Mouse (Mus musculus) forebrain, postnatal 0 days (tissue): ENCODE measurements at regions not wholly inside any gene's neighbourhood (a gene's known extent, or its start where the extent isn't known, plus 50 kb on each side); places are given as distances from the start of the nearest gene placed in this dataset.

Experiments used
- ATAC-seq: fragments of 200-750 bp; cut with Nextera tagmentation; 2 replicates; pipeline ENCODE4 v1.8.0; 2017; ENCODE audit warnings: mild to moderate bottlenecking, moderate library complexity
- DNase-seq: peaks from one replicate; pipeline ENCODE4 v3.0.0-alpha.2; 2015
- H3K27ac ChIP-seq: fragments of 300-500 bp; sonication (generic); 2 replicates; pipeline ENCODE4 v1.5.1; 2014; ENCODE audit warnings: low read depth, mild to moderate bottlenecking, antibody characterized with exemption, low read length, moderate library complexity, mixed read lengths
- H3K27me3 ChIP-seq: fragments of 300-500 bp; sonication (generic); 2 replicates; pipeline ENCODE4 v1.6.1; 2014; ENCODE audit warnings: mild to moderate bottlenecking, low read length, mixed read lengths; ENCODE audit not compliant: insufficient read depth
- H3K36me3 ChIP-seq: fragments of 300-500 bp; sonication (generic); 2 replicates; pipeline ENCODE4 v1.6.1; 2014; ENCODE audit warnings: mild to moderate bottlenecking, moderate library complexity; ENCODE audit not compliant: insufficient read depth
- H3K4me1 ChIP-seq: fragments of 300-500 bp; sonication (generic); 2 replicates; pipeline ENCODE4 v1.6.1; 2014; ENCODE audit warnings: antibody characterized with exemption; ENCODE audit not compliant: insufficient read depth
- H3K4me2 ChIP-seq: fragments of 300-500 bp; sonication (generic); 2 replicates; pipeline ENCODE4 v1.6.1; 2014; ENCODE audit warnings: low read depth, mild to moderate bottlenecking, moderate library complexity
- H3K4me3 ChIP-seq: fragments of 300-500 bp; sonication (generic); 2 replicates; pipeline ENCODE4 v1.5.1; 2014; ENCODE audit warnings: low read depth, low read length, mixed read lengths
- H3K9ac ChIP-seq: fragments of 300-500 bp; sonication (generic); 2 replicates; pipeline ENCODE4 v1.6.1; 2014; ENCODE audit warnings: mild to moderate bottlenecking
- H3K9me3 ChIP-seq: fragments of 300-500 bp; sonication (generic); 2 replicates; pipeline ENCODE4 v1.6.1; 2016; ENCODE audit warnings: low read length
- CTCF ChIP-seq: sonication (generic); IDR thresholded peaks from 2 replicates; pipeline ENCODE4 v1.5.1; 2016; ENCODE audit warnings: antibody characterized with exemption, control low read depth, low read depth
- WGBS: fragments of 180-500 bp; shearing (Covaris S2); extraction: QIAGEN DNeasy Blood & Tissue Kit; methylation state at CpG from one replicate; pipeline ENCODE4 v1.1.7; 2014; 5-methylcytosine and 5-hydroxymethylcytosine counted together

GRCm38 (mm10) chr14:84750195-84750867 is 307.0 kb downstream of the Pcdh17 start:
- DNase-seq (peak; percentile 53), ATAC-seq (peak; percentile 68)
- Histone ChIP-seq H3K4me3 (no peak overlapping the region), H3K4me2 (no peak overlapping the region), H3K9me3 (no peaks in the 10 kb centered on the region), H3K36me3 (no peaks in the 10 kb centered on the region), H3K27me3 (no peaks in the 10 kb centered on the region), H3K9ac (no peak overlapping the region), H3K4me1 (no peaks in the 10 kb centered on the region), H3K27ac (no peak overlapping the region)
- WGBS = 60% methylated on average over 6 of the region's 9 CpGs
- TF ChIP-seq CTCF = no peak

- Histone ChIP-seq H3K4me3 (no peak overlapping the region), H3K27ac (no peak overlapping the region), H3K27me3 (no peaks in the 10 kb centered on the region), H3K9me3 (no peaks in the 10 kb centered on the region), H3K4me1 (no peaks in the 10 kb centered on the region), H3K9ac (no peak overlapping the region), H3K36me3 (no peaks in the 10 kb centered on the region), H3K4me2 (no peak overlapping the region)
- no peak for DNase-seq
- TF ChIP-seq CTCF = no peak
- no peak for ATAC-seq
- 94% methylated on average over 11 of the region's 11 CpGs for WGBS
Observed at GRCm38 (mm10) chr14:84757592-84757991, 314.2 kb downstream of the Pcdh17 start.

GRCm38 (mm10) chr14:84793157-84793556 is 349.8 kb downstream of the Pcdh17 start:
- Histone ChIP-seq H3K9ac (no peak overlapping the region), H3K4me3 (no peak overlapping the region), H3K36me3 (no peaks in the 10 kb centered on the region), H3K27me3 (no peaks in the 10 kb centered on the region), H3K9me3 (no peaks in the 10 kb centered on the region), H3K4me2 (no peak overlapping the region), H3K27ac (no peak overlapping the region), H3K4me1 (no peaks in the 10 kb centered on the region)
- 89% methylated on average over 7 of the region's 7 CpGs for WGBS
- DNase-seq = no peak
- no peak for ATAC-seq
- no peak for TF ChIP-seq CTCF

GRCm38 (mm10) chr14:84800925-84801324 is 357.6 kb downstream of the Pcdh17 start:
- no peak overlapping the region for H3K9ac ChIP-seq
- no peaks in the 10 kb centered on the region for H3K27me3 ChIP-seq
- no peaks in the 10 kb centered on the region for H3K36me3 ChIP-seq
- H3K4me2 ChIP-seq = no peak overlapping the region
- no peak for DNase-seq
- no peaks in the 10 kb centered on the region for H3K9me3 ChIP-seq
- ATAC-seq = no peak
- TF ChIP-seq CTCF = no peak
- H3K4me3 ChIP-seq = no peak overlapping the region
- no peak overlapping the region for H3K27ac ChIP-seq
- H3K4me1 ChIP-seq = no peaks in the 10 kb centered on the region
- WGBS = 64% methylated on average over 1 of the region's 1 CpGs

GRCm38 (mm10) chr14:84802640-84803039 is 359.3 kb downstream of the Pcdh17 start:
- Histone ChIP-seq H3K27ac (no peak overlapping the region), H3K9ac (no peak overlapping the region)
- ATAC-seq = no peak

More at GRCm38 (mm10) chr14:84802640-84803039, 359.3 kb downstream of the Pcdh17 start:
- Histone ChIP-seq H3K4me2 (no peak overlapping the region), H3K36me3 (no peaks in the 10 kb centered on the region), H3K27me3 (no peaks in the 10 kb centered on the region), H3K9me3 (no peaks in the 10 kb centered on the region), H3K4me1 (no peaks in the 10 kb centered on the region), H3K4me3 (no peak overlapping the region)
- no peak for DNase-seq
- no peak for TF ChIP-seq CTCF
